Mouse (Mus musculus): ENCODE measurements around the gene Olfr1418.
"Not testable (repeated sequence)": the region's sequence is repeated elsewhere in the genome, so short reads cannot be mapped to it uniquely, and the experiment has no call there.

Olfr1418 gene

GRCm38 (mm10) chr19:11860966-11861365, at the start of gene Olfr1418:
TSS of gene Olfr1418 (minus strand) at chr19:11861066.
- no peak for DNase-seq (ENCODE audit: low spot score in 2 of 2)

GRCm38 (mm10) chr19:11886265-11886664, 25.4 kb upstream of the Olfr1418 start, which contains the start of gene Olfr1420:
TSS of gene Olfr1420 (plus strand) at chr19:11886565.
- no peak for DNase-seq (ENCODE audit: low spot score in 2 of 2)

DNA sequence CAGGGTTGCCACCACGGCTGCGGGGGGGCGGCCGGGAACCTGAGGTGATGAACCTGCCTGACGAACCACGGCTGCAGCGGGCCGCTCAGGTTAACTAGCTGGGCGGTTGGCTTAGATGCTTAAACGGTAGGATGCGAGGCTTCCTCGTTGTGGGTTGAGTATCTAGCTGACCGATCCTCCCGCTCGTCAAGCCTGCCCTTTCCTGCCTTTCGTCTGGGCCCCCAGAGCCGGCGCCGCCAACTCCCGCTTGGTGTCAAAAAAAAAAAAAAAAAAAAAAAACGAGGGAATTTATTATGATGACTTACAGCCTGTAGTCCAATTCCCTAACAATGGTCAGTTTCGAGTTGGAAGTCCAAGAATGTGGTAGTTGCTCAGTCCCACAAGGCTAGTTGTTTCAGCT, 17.5 kb upstream of the Olfr1418 start:
- DNase-seq (ENCODE audit: low spot score in 2 of 2): not testable (repeated sequence)

DNA sequence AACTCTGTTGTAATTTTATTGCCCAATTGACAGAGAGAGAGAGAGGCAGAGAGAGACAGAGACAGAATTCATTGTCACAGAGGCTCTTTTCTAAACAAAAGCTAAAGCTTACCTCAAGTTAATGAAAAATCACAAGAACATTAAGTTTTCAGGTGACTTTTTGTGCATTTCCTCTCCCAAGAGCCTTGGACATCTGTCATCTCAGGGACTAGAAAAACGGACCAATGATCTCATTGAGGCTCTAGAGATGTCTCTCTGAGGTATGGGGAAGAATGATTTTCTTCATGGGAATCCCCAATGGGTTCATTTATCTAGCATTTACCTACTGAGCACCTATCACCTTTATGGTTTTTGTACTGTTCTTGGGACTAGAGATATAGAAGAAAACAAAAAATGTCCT, 14.1 kb upstream of the Olfr1418 start, which contains the start of gene Olfr1419:
Olfr1419 (minus strand) TSS at position 101 of the 400 bp plus-strand sequence.
- no peak for DNase-seq (ENCODE audit: low spot score in 2 of 2)

DNA sequence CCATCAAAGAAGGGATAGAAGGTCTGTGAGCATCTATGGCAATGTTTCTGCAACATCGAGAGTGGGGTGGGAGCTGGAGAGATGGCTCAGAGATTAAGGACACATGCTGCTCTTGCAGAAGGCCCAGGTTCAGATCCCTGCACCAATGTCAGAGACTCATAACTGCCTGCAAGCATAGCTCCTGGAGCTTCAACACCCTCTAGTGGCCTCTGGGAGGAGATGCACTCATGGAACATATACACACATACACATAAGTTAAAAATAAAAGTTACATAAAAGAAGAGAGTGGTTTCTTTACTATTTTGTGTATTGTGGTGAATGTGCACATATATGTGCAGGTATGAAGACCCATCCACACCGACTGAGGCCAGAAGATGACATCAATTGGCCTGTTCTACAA, 7.0 kb upstream of the Olfr1418 start:
- no peak for DNase-seq (ENCODE audit: low spot score in 2 of 2)

- DNase-seq (ENCODE audit: low spot score in 2 of 2): no peak
Observed at GRCm38 (mm10) chr19:11856506-11856905, 4.4 kb downstream of the Olfr1418 start.

DNA sequence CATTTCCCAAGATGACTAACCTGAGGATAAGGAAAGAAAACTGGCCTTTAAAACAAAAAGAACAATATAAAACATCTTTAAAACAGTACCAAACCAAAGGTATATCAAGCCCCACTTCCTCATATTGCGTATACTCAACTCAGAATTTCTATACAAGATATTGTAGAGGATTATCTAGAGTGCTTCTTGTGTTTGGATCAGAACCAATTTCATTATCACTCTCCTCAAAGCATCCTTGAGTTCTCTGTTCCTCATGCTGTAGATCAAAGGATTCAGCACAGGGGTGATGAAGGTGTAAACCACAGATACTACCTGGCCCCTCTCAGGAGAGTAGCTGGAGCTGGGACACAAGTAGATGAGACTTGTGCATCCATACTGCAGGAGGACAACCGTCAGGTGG, 6.0 kb downstream of the Olfr1418 start:
- DNase-seq (ENCODE audit: low spot score in 2 of 2): no peak

DNA sequence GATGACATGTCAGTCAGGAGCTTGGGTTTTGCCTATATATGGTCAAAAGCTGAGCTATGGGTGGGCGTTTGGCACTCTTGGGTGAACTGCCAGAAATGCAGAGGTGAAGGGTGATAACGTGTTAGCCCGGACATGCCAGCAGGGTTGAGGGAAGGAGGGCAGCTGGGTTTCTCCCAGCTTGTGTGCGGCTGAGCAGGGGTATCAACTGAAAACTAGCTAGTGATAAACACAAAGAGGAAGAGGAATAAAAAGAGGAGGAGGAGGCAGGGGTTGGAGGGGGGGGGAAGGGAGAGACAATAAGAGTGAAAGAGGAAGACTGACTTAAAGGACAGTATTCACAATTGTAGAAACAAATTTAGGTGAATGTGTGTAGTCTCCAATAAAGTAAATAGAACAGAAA, 8.2 kb downstream of the Olfr1418 start:
- no peak for DNase-seq (ENCODE audit: low spot score in 2 of 2)

- no peak for DNase-seq (ENCODE audit: low spot score in 2 of 2)
Observed at GRCm38 (mm10) chr19:11846333-11846732, 14.5 kb downstream of the Olfr1418 start.

GRCm38 (mm10) chr19:11839119-11839518, 21.7 kb downstream of the Olfr1418 start, which contains the start of gene Olfr1417:
TSS of gene Olfr1417 (minus strand) at chr19:11839219.
- no peak for DNase-seq (ENCODE audit: low spot score in 2 of 2)

DNA sequence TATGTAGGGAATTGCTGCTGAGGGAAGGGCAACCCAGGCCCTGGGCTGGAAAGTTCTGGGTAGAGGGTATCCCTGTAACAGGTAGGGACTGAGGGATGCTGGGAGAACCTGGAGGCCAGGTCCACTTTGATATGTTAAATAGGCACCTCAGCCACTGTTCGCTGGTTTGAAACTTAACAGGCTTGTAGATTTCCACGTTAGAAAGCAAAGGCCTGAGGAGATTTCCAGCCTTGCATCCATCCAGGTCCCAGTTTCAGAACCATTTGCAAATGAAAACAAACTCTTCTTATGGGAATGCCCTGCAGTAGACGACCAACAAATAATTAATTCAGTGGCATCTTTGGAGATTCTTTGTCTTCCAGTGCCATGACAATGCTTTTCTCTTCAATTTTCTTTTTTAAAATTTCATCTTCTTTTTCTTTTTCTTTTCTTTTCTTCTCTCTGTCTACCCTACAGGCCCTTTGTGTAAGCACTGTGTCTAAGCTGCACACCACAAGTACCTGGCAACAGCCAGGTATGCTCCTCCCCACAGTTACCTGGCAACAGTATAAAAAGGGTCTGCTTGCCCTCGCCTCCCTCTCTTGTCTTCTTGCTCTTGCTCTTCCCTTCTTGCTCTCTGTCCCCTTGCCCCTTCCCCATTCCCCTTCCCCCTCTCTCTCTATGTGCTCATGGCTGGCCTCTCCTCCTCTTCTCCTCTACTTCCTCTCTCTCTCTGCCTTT, 37.4 kb downstream of the Olfr1418 start:
- no peak for DNase-seq (ENCODE audit: low spot score in 2 of 2)

- DNase-seq (ENCODE audit: low spot score in 2 of 2): no peak
Observed at GRCm38 (mm10) chr19:11820211-11820610, 40.7 kb downstream of the Olfr1418 start.

DNA sequence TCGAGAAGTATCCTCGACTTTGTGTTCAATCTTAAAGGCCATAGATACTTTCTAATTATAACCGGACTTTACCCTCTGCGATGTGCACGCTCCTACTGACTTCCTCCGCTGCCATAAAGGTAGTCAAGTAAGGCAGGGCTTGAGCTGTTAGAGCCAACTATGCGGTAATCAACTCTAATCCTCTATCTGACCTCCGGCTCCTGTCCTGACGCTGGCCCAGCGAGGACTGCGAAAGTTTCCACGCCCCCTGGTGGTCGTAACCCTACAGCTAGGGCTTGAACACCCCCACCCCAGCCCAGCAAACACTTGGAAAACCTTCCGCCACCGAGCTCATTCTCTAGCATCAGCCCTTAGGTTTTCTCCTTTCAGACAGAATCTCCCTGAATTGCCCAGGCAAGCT, 41.1 kb downstream of the Olfr1418 start:
- peak; percentile 82 for DNase-seq (ENCODE audit: low spot score in 2 of 2)

GRCm38 (mm10) chr19:11819143-11819700, 41.6 kb downstream of the Olfr1418 start, which contains the start of gene Stx3:
TSS of gene Stx3 (minus strand) at chr19:11819403.
- no peak for DNase-seq (ENCODE audit: low spot score in 2 of 2)

DNA sequence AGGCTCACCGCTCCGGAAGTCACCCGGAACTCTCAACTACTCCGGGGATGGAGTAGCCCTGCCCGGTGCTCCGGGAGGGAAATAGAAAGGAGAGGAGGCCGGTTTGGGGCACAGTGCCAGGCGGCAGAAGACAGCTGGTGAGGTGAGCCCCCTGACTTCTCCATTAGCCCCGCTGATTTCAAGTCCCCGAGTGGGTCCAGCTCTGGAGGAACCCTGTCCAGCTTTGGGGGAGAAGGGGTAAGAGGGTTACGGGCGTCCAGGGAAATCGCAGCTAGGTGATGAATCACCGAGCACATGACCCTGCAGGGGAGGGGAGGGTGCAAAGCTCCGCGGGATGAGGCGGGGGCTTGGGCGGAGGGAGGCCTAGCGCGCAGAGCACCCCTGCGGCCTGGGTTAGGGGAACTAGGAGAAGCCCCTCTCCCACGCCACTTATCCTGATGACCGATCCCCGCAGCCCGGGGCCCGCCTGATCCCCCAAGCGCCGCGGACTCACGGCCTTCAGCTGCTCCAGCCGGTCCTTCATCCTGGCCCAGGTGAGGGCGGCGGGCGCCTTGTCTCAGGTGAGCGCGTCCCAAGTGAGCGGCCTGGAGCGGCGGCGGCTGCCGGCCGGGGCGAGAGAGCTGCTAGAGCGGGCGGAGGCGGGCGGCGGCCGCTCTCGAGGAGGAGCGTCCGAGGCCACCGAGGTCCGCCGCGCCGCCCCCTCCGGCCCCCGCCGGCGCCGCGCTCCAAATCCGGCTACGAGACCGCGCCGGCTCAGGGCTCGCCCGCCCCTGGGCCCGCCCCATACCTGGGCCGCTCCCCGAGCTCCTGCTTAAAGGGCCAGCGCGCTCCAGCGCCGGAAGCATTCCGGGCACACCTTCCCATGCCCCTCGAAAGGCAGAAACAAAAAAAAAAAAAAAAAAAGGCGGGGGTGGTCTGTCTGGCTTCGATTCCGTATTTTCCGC, 42.4 kb downstream of the Olfr1418 start:
- DNase-seq (ENCODE audit: low spot score in 2 of 2): peak; percentile 51 to 57

DNA sequence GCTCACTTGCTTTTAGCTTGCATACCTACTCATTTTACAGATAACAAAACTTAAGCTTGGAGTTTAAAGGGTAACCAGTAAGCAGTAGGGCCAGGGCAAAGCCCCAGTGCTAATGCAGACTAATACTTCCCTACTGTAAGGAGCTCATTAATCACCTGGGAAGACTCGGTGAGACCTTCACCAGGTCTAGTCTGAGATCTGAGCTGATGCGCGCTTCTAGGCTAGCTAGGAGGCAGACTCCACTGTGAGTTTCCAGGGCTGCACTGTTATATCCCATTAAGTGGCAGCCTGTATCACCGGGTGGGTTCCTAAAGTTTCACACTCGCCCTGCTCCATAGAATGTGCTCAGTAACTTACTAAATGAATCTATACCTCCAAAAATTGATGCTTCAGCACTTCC, 43.3 kb downstream of the Olfr1418 start:
- DNase-seq (ENCODE audit: low spot score in 2 of 2): no peak

GRCm38 (mm10) chr19:11816706-11817105, 44.2 kb downstream of the Olfr1418 start:
- DNase-seq (ENCODE audit: low spot score in 2 of 2): no peak

- no peak for DNase-seq (ENCODE audit: low spot score in 2 of 2)
Observed at GRCm38 (mm10) chr19:11814742-11815333, 46.0 kb downstream of the Olfr1418 start.

- DNase-seq (ENCODE audit: low spot score in 2 of 2): peak; percentile 27 to 47
Observed at GRCm38 (mm10) chr19:11813649-11814048, 47.2 kb downstream of the Olfr1418 start.

GRCm38 (mm10) chr19:11813136-11813535, 47.7 kb downstream of the Olfr1418 start:
- no peak for DNase-seq (ENCODE audit: low spot score in 2 of 2)

- no peak for DNase-seq (ENCODE audit: low spot score in 2 of 2)
Observed at GRCm38 (mm10) chr19:11811688-11812365, 49.0 kb downstream of the Olfr1418 start.

All from heart, adult 9 months (tissue).